Mouse (Mus musculus): ENCODE measurements around the gene Sart3. TPM values are rescaled to one million over a fixed set of nuclear protein-coding genes. Genes with fewer than 3 reads are reported as not detected.
A peak's percentile ranks its signal among the peaks of the same experiment; 100 is the strongest.

The Sart3 gene
- total RNA-seq, 2 experiments from 2014 or later: 5.8 to 8.2 TPM

GRCm38 (mm10) chr5:113724446-113724845 lies 47.9 kb downstream of the Sart3 start, which contains the start of gene 1700069L16Rik:
TSS of gene 1700069L16Rik (minus strand) at chr5:113724772.
- peak; percentile 38 for DNase-seq

DNA sequence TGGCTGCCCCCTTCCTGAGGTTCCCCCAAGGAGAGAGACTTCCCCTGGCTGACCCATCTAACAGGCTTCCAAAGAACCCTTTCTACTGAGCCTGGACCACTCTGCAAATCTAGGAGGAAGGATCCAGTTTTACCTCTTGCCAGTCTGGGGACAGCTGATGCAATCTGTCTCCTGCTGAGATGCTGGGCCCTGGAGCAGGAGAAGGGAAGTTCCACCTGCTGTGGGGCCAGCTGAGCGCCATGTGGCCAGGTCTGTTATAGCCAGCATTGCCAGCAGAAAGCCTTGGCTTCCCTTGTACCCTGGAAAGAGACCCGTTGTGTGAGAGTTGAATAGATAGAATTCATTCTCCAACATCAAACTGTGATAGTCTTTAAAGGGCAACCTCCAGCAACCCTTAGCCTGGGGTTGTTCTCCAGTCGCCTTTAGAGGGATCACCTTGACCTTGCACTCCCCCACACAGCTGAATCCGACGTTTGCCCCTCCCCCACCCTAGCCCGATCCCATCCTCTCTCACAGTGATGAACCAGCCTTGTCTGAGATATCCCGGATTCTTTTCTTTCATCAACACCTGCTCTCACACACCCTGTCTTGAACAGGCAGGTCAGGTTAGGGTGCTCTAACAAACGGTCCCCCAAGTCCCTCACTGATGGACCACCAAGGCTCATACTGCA lies 48.6 kb downstream of the Sart3 start:
- no peak for DNase-seq

DNA sequence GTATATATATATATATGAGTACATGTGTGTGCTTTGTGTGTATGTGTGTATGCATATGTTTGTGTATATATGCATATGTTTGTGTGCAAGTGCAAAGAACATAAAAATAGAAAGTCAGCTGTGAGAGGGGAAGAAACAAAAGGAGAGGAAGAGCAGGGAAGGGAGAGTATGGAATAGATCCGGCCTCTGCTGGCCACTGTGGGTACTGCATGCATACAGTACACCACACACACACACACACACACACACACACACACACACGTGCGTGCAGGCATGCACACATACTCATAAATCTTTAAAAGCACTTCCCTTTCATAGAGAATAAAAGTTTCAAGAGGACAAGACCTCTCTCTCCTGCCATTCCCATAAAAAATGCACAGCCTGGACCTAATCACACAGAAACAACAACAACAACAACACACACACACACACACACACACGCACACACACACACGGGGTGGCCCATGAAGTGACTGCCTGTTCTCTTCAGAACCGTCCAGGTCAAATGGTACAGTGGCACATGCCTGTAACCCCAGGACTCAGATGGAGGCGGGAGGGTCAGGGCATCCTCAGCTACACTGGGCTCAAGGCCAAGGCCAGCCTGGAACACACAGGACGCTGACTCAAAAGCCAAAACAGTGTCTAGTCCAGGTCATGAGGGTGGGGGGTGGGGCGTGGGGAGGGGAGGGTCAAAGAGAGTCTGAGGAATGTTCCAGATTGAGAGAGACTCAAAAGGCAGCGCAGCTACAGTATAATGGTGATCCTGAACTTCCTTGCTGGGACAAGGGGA lies 49.9 kb downstream of the Sart3 start:
- no peak for DNase-seq

DNA sequence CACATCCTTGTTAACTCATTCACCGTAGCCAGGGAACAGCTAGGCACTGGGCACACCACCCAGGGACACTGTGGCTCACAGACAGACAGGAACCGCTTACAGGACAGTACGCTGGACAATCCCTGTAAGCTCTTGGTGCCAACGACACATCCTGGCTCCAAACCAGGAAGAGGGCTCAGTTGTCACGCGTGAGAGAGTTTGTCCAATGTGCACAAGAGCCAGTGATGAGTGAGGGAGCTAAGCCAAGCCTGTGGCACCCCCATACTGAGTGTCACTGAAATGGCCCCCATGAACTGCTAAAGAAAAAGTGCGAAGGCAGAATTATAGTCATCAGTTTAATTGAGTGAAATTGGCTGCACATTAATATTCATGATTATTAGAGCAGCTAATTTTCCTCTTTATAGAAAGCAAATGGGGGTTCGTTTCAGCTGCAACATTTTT lies 53.1 kb downstream of the Sart3 start:
- no peak for DNase-seq

DNA sequence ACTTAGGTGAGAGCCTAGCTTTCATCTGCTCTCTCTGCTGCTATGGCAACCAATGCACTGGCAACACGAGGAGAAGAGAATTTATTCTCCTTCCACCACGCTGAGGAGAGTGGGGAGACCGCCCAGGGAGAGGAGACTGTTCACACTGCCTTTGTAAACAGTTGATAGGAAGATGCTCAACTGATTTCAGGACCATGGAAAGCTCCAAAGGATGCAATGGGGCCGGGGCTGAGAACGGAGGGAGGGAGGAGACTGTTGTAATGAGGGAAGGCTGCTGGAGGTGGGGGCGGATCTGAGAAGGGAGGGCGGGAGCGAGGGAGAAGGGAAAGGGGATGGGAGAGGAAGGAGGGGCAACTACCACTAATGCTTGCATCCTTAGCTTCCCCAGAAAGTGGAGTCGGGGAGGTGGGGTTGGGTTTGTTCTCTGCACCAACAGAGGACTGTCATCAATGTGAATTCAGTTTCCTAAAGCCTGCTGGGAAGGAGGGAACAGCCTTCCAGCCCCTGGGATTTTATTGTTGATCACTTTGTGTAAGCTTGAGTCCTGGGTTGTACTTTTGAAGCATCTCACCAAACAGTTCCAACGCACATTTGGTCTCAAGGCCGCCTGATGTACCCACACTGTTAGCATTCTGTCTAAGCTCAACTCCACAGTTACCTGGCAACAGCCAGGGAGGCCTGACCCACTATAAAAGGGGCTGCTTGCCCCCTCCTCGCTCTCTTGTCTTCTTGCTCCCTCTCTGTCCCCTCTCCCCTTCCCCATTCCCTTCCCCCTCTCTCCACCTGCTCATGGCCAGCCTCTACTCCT lies 55.5 kb downstream of the Sart3 start:
- DNase-seq: no peak

DNA sequence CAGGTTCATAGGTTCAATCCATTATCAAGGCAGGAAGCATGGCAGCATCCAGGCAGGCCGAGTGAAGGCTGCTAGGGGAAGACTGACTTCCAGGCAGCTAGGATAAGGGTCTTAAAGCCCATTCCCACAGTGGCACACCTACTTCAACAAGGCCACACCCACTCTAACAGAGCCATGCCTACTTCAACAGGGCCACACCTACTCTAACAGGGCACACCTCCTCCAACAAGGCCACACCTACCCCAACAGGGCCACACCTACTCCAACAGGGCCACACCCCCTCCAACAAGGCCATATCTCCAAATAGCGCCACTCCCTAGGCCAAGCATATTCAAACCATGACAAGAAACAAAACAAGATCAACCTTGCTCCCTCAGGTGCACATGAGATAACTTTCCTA lies 59.4 kb downstream of the Sart3 start:
- DNase-seq: no peak

GRCm38 (mm10) chr5:113703803-113704585 lies 68.3 kb downstream of the Sart3 start:
- DNase-seq: no peak

DNA sequence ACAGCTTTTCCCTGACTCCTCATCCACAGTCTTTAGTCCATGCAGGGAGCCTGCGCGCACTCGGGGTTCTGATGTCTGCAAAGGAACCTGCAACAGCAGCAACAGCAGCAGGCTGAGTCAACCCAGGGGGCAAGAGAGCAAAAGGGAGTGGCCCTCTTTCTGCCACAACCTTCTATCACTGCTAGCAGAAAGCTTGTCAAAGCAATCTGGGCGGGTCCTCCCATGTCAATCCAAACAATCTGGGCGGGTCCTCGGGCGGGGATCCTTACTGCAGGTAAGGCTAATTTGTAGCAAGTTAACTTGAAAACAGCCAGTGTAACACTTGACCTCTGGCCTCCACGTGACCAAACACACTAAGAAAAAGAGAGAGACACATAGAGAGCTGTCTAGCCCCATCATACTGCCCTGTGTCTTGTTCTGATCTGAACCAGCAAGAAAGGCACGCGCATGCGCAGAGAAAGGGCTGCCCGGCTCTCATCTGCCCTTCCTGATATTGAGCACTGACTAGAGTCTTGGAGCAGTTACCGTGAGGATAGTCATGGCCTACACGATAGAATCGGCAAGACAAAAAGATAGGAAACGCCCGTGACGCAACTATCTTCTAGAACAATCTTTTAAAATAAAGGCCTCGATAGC lies 71.8 kb downstream of the Sart3 start:
- DNase-seq: no peak

- peak; percentile 48 for DNase-seq
These were observed 77.9 kb downstream of the Sart3 start for GRCm38 (mm10) chr5:113694415-113694814.

GRCm38 (mm10) chr5:113694000-113694399 lies 78.3 kb downstream of the Sart3 start:
- DNase-seq: no peak

- no peak for DNase-seq
These were observed 79.0 kb downstream of the Sart3 start for GRCm38 (mm10) chr5:113693196-113693755.

Other genes starting within 250 kb of the Sart3 start
- gene Cmklr1, start 122.1 kb downstream of the Sart3 start, total RNA-seq (2021): 10 to 100 TPM; 14.6 to 15.4 TPM
- gene 1700069L16Rik, start 47.7 kb downstream of the Sart3 start, total RNA-seq (2021): not detected
- 1 to 10 TPM; 4.8 to 5.9 TPM for gene Ficd, start 36.7 kb downstream of the Sart3 start, total RNA-seq (2021)
- 100 to 1,000 TPM; 126 to 135 TPM for gene Iscu, start 238 bp upstream of the Sart3 start, total RNA-seq (2021)
- gene Tmem119, start 28.0 kb upstream of the Sart3 start, total RNA-seq (2021): 1 to 10 TPM; 3.0 to 3.6 TPM
- 1 to 10 TPM in 1 of 2 experiments, under 1 TPM in 1; 0.43 to 1.2 TPM for gene Selplg, start 60.1 kb upstream of the Sart3 start, total RNA-seq (2021)
- 10 to 100 TPM; 11.9 to 17.1 TPM for gene Coro1c, start 136.2 kb upstream of the Sart3 start, total RNA-seq (2021)
- gene Ssh1, start 221.4 kb upstream of the Sart3 start, total RNA-seq (2021): 1 to 10 TPM; 6.5 to 6.7 TPM
- gene Dao, start 231.2 kb upstream of the Sart3 start, total RNA-seq (2021): not detected